Mouse (Mus musculus): Measurements from ENCODE around the gene Memo1. TPM values are rescaled to one million over a fixed set of nuclear protein-coding genes. Genes with fewer than 3 reads are reported as not detected.
"Not testable (repeated sequence)": the region's sequence is repeated elsewhere in the genome, so short reads cannot be mapped to it uniquely, and the experiment has no call there.

The Memo1 gene
- polyA plus RNA-seq (2012; rRNA removed), result 32.8 and 33.0 TPM in 2 replicates

DNA sequence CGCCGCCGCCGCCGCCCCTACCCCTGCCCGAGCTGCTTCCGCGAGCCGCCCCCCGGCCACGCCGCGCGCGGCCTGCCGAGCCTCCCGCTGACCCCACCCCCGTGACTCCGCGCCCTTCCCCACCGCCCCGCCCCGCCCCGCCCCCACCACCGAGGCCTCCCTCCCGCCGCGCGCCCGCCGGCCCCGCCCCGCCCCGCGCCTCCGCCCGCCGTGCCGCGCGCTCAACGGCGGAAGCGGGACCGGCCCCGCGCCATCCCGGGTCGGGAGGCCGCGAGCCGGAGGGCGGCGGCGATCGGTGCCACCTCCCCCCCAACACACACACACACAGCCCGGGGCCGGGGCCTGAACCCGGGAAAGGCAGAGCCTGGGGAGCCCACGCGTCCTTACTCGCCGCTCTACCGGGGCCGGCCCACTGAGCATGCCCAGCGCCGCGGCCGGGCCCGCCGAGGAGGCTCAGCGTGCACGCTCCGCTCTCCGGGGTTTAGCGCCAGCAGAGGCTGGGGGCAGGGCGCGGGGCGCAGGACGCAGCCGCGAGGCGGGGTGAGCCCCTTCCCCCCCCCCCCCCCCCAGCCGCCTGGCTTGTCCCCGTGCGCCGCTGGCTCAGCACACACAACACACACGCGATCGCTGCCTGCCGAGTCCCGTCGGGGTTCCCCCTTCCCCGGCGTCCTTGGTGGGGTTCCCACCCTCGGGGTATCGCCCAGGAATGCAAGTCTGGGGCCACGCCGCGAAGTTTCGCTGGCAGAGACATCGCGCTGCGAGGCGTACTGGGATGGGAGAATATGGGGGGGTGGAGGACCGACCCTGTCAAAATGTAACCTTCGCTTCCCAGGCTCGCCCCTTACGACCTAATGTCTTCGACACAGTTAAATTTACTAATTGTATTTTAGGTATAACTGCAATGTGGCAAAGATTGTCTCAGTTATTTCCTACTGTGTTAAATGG lies at the start of gene Memo1:
Gene Memo1 (minus strand): TSS at position 496 of the 945 bp plus-strand sequence.
- TF ChIP-seq POLR2A (IDR thresholded peaks at IDR 0.05; ENCODE audit: borderline replicate concordance, insufficient read depth, low read length) (0 out of 2 replicates have a peak, but pooled peaks have one; percentile 16), CTCF (IDR thresholded peaks at IDR 0.05; ENCODE audit: borderline replicate concordance, insufficient read depth, low read depth, low read length) (no peak)
- Histone ChIP-seq H3K27ac (ENCODE audit: insufficient read depth, low read length) (peak within 1 kb of the TSS; percentile 94), H3K4me1 (ENCODE audit: control insufficient read depth, insufficient read depth, low read length) (no peaks in the 10 kb centered on the region; the same call in 1 of the 2 replicates), H3K4me3 (replicated peaks; ENCODE audit: insufficient read depth, low read depth, low read length) (peak within 1 kb of the TSS; percentile 90), H3K27me3 (ENCODE audit: control insufficient read depth, insufficient read depth, low read length) (no peaks in the 10 kb centered on the region)
- WGBS, result under 1% methylated on average over 64 of the region's 110 CpGs
- peak; percentile 76 to 79 for DNase-seq

DNA sequence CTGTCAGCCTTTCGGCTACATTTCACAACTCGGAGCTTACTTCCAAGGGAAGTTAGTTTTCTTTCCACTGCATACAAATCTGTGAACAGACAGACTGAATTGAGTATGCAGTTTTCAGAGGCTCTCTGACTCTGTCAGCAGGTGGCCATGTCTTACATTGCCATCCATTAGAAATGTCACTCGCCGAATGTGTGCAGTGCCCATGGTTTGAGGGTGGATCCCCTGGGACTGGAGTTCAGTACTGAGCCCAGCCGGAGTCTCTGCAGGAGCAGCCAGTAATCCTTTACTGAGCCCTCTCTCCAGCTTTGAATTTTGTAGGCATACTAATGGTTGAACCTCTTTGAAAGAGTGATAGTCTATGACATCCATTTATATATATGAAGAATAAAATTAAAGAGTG lies 45.8 kb upstream of the Memo1 start:
- Histone ChIP-seq H3K4me3 (replicated peaks; ENCODE audit: insufficient read depth, low read depth, low read length) (peak overlapping the region; percentile 19), H3K27ac (ENCODE audit: insufficient read depth, low read length) (no peak overlapping the region), H3K4me1 (ENCODE audit: control insufficient read depth, insufficient read depth, low read length) (peaks cover 9% of the 10 kb centered on the region), H3K27me3 (ENCODE audit: control insufficient read depth, insufficient read depth, low read length) (no peaks in the 10 kb centered on the region)
- TF ChIP-seq CTCF (IDR thresholded peaks at IDR 0.05; ENCODE audit: borderline replicate concordance, insufficient read depth, low read depth, low read length), result no peak
- no peak for TF ChIP-seq POLR2A (IDR thresholded peaks at IDR 0.05; ENCODE audit: borderline replicate concordance, insufficient read depth, low read length)
- no peak for DNase-seq
- WGBS, result 26% methylated on average over 5 of the region's 5 CpGs

DNA sequence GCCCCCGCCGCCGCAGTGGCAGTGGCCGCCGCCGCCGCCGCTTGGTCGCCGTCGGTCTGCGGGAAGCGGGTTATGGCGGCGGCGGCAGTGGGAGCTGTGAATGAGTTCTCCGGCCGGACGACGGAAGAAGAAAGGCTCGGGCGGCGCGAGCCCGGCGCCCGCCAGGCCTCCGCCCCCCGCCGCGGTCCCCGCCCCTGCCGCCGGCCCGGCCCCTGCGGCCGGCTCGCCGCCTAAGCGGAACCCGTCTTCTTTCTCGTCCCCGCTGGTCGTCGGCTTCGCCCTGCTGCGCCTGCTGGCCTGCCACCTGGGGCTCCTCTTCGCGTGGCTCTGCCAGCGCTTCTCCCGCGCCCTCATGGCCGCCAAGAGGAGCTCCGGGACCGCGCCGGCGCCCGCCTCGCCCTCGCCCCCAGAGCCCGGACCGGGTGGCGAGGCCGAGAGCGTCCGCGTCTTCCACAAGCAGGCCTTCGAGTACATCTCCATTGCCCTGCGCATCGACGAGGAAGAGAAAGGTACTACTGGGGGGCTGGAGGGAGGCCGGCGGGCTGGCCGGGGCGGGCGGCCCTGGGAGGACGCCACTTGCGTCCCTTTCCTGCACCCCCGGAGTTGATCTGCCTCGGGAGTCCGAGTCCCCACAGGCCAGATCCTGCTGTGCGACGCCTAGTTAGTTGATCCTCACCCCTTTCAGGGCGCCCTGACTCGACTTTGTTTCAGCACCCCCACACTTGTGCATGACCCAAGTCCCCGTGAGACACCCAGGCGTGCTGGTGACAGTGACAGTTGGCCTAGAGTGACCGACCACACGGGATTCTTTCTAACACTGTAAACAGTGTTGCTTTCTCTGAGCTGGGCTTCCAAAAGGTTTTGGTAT lies 43.9 kb upstream of the Memo1 start, which contains the start of gene Spast:
Gene Spast (plus strand): TSS at position 51 of the 868 bp plus-strand sequence.
- Histone ChIP-seq H3K27me3 (ENCODE audit: control insufficient read depth, insufficient read depth, low read length) (no peaks in the 10 kb centered on the region), H3K4me3 (replicated peaks; ENCODE audit: insufficient read depth, low read depth, low read length) (peak within 1 kb of the TSS; percentile 70), H3K27ac (ENCODE audit: insufficient read depth, low read length) (peak within 1 kb of the TSS; percentile 88), H3K4me1 (ENCODE audit: control insufficient read depth, insufficient read depth, low read length) (peaks cover 9% of the 10 kb centered on the region)
- peak; percentile 71 to 81 for DNase-seq
- TF ChIP-seq POLR2A (IDR thresholded peaks at IDR 0.05; ENCODE audit: borderline replicate concordance, insufficient read depth, low read length), result no peak
- no peak for TF ChIP-seq CTCF (IDR thresholded peaks at IDR 0.05; ENCODE audit: borderline replicate concordance, insufficient read depth, low read depth, low read length)
- under 1% methylated on average over 87 of the region's 90 CpGs for WGBS

DNA sequence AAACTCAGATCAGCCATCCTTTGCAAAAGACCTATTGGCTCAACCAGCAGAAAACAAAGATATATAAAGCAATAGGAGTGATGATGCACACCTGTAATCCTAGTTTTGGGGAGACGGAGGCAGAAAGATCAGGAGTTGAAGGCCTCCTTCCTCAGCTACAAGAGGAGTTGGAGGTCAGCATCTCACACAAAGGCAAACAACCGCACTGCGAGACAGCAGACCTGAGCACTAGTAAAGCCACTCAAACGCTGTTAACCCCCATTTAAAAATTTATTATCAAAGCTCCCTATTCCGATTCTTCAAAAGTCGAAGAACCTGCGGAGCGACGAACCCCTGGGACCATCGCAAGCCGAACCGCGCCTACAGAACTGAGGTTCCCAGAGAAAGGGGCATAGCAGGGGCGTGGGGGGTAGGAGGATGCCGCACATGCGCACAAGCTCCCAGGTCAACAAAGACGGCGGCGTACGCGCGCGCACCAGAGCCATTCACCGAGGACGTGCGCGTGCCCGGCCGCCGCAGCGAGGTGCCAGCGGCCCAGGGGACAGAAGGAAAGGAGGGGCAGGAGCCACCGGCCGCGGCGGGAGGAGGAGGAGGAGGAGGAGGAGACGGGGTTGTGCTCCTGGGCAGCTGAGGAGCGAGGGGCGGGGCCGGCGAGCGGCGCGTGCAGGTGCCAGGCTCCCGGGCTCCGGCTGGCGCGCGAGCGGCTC lies 43.1 kb upstream of the Memo1 start:
- Histone ChIP-seq H3K27ac (ENCODE audit: insufficient read depth, low read length) (peak overlapping the region; percentile 35; the same call in 1 of the 2 replicates), H3K4me1 (ENCODE audit: control insufficient read depth, insufficient read depth, low read length) (peaks cover 9% of the 10 kb centered on the region), H3K4me3 (replicated peaks; ENCODE audit: insufficient read depth, low read depth, low read length) (peak overlapping the region; percentile 70), H3K27me3 (ENCODE audit: control insufficient read depth, insufficient read depth, low read length) (no peaks in the 10 kb centered on the region)
- DNase-seq, result peak; percentile 97
- TF ChIP-seq CTCF (IDR thresholded peaks at IDR 0.05; ENCODE audit: borderline replicate concordance, insufficient read depth, low read depth, low read length), result no peak
- TF ChIP-seq POLR2A (IDR thresholded peaks at IDR 0.05; ENCODE audit: borderline replicate concordance, insufficient read depth, low read length), result peak; percentile 91
- under 1% methylated on average over 42 of the region's 50 CpGs for WGBS

DNA sequence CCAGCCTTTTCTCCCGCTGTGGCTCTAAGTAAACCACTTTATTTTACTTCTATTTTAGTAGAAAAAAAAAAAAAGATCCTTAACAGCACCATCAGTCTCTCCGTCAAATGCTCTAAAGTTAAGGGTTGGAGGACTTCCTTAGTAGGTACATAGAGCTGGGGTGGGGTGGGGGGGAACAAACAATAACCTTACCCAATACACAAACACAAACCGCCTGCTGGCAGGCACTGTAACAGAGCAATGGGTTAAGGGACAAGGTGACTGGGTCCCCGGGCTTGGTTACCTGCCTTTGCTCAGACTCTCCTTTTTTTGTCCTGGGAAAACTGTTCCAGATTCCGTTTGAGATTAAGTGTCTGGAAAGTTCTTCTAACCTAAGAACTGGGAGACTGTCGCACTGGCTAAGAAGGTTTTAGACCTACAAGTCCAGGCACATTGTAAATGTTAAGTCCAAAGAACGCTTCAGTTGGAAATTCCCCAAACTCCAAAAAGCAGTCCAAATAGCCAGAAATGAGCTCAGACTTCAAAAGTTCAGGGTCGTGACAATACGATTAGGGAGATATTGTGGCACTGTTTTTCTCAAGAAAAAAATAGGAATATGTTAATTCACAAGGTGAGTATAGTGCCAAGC lies 35.8 kb upstream of the Memo1 start:
- Histone ChIP-seq H3K4me3 (replicated peaks; ENCODE audit: insufficient read depth, low read depth, low read length) (no peak overlapping the region), H3K4me1 (ENCODE audit: control insufficient read depth, insufficient read depth, low read length) (no peaks in the 10 kb centered on the region), H3K27ac (ENCODE audit: insufficient read depth, low read length) (no peak overlapping the region), H3K27me3 (ENCODE audit: control insufficient read depth, insufficient read depth, low read length) (no peaks in the 10 kb centered on the region)
- DNase-seq, result no peak
- WGBS, result 82% methylated on average over 9 of the region's 9 CpGs
- TF ChIP-seq CTCF (IDR thresholded peaks at IDR 0.05; ENCODE audit: borderline replicate concordance, insufficient read depth, low read depth, low read length) (no peak), POLR2A (IDR thresholded peaks at IDR 0.05; ENCODE audit: borderline replicate concordance, insufficient read depth, low read length) (no peak)

DNA sequence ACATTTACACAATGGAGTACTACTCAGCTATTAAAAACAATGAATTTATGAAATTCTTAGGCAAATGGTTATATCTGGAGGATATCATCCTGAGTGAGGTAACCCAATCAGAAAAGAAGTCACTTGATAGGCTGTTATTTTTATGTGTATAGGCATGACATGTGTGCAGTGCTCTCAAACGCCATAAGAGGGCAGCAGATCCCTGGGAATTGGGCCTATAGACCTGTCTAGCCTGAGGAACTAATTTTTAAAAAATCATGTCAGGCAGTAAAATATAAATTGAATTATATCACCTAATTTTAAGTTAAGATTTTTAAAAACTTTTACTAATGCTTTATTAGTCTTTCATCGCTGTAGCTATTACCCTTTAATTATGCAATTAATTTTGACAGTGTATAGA lies 32.8 kb upstream of the Memo1 start:
- H3K4me1 ChIP-seq (ENCODE audit: control insufficient read depth, insufficient read depth, low read length); DNase-seq; H3K27ac ChIP-seq (ENCODE audit: insufficient read depth, low read length); H3K27me3 ChIP-seq (ENCODE audit: control insufficient read depth, insufficient read depth, low read length); H3K4me3 ChIP-seq (replicated peaks; ENCODE audit: insufficient read depth, low read depth, low read length): not testable (repeated sequence)
- 52% methylated on average over 2 of the region's 2 CpGs for WGBS
- peak; percentile 29; the same call in 1 of the 2 replicates for TF ChIP-seq CTCF (IDR thresholded peaks at IDR 0.05; ENCODE audit: borderline replicate concordance, insufficient read depth, low read depth, low read length)

DNA sequence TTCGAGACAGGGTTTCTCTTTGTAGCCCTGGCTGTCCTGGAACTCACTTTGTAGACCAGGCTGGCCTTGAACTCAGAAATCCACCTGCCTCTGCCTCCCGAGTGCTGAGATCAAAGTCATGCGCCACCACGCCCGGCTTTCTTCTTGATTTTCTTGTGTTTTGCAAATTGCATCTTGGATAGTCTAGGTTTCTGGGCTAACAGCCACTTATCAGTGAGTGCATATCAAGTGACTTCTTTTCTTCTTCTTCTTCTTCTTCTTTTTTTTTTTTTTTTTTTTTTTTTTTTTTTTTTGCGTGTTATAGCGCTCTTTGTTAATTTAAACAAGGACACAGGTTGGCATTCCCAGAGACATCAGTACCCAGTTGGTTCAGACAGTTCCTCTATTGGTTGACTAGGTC lies 31.9 kb upstream of the Memo1 start:
- DNase-seq; H3K27me3 ChIP-seq (ENCODE audit: control insufficient read depth, insufficient read depth, low read length); H3K4me3 ChIP-seq (replicated peaks; ENCODE audit: insufficient read depth, low read depth, low read length); H3K4me1 ChIP-seq (ENCODE audit: control insufficient read depth, insufficient read depth, low read length); H3K27ac ChIP-seq (ENCODE audit: insufficient read depth, low read length): not testable (repeated sequence)
- WGBS, result 84% methylated on average over 7 of the region's 7 CpGs

All from cerebellum, adult 2 months (tissue).